Mouse (Mus musculus): ENCODE data around the gene Ube4a.

DNA sequence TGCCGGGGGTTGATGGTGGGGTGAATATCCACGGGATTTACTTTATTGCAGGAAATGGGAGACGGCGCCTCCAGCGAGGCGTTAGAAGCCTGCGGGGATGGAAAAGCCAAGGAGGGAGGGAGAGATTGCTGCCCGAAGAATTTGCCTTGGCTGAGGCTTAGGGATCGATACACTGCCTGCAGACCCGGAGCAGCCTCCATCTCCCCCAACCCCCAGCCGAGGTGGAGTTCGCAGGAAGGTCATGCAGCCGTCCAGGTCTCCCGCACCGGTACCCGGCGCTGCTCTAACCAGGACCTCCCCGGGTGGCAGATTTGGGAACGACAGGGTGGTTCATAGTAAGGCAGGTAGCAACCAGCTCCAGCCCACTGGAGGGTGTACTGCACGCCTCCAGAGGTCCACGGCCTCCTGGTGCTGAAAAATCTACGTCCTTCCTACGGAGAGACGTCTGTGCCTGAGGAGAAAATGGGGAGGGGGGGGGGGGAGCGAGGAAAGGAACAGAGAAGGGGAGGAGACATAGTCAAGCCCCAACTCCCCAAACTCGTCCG lies 82.9 kb downstream of the Ube4a start:
- TF ChIP-seq GATA1 (IDR thresholded peaks at IDR 0.05; ENCODE audit: borderline replicate concordance, low read length) (no peak), FLI1 (IDR thresholded peaks at IDR 0.05; ENCODE audit: low read length) (no peak)
